Mouse (Mus musculus): ENCODE measurements at regions not wholly inside any gene's neighbourhood (a gene's known extent, or its start where the extent isn't known, plus 50 kb on each side); places are given as distances from the start of the nearest gene placed in this dataset.
A peak's percentile ranks its signal among the peaks of the same experiment; 100 is the strongest.

- no peak for DNase-seq (ENCODE audit: low spot score)
These were observed 61.9 kb downstream of the Pdcl3 start for GRCm38 (mm10) chr1:39047316-39047715.

GRCm38 (mm10) chr1:39057304-39057703, 71.9 kb downstream of the Pdcl3 start:
- DNase-seq (ENCODE audit: low spot score) = no peak

DNA sequence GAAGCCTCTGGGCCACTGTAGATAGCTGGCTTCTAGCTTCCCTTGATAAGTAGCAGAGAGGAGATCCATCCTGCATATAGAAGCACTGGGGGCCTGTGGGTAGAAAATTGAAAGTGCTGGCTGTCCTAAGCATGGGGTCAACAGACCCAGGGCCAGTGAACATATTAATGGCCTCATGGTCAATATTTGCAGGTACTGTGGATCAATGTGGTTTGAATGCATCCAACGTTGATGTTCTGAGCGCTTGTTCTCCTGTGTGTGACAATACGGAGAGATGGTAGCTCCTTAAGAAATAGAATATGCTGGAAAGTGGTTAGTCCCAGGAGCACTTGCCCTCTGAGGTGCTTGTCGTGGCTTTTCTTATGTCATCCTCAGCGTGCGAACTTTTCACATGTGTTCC, 77.1 kb downstream of the Pdcl3 start:
- DNase-seq (ENCODE audit: low spot score) = no peak

DNA sequence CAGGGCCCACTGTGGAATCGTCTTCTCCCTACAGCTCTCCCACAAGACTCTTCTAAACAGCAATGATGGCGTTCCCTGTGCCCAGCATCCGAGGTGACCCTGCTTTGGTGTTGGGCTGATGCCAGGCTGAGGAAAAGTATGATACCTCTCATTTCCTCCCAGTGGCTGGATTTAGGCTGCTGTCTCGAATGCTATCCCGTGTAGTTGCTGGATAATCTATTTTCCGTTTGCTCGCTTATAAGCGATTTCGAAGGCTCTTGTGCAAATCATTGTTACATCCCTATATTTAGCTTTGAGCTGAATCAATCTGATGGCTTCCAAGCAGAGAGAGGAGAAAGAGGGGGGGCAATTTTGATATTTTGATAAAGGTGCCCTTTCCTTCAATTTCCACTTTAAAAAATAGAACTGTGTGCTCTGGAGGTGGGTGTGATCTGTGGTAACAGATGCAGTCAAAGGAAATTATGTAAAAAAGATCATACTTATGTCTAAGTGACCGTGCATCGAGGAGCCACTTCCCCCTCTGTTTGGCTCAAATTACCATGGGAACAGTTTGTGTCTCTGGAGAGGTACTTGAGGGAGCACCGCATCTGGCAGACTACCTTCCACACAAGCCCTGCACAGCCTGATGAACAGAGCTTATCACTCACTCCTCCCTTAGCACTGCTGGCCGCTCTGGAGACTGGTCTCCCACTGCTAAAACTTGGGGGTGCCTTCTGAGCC, 78.4 kb downstream of the Pdcl3 start:
- no peak for DNase-seq (ENCODE audit: low spot score)

DNA sequence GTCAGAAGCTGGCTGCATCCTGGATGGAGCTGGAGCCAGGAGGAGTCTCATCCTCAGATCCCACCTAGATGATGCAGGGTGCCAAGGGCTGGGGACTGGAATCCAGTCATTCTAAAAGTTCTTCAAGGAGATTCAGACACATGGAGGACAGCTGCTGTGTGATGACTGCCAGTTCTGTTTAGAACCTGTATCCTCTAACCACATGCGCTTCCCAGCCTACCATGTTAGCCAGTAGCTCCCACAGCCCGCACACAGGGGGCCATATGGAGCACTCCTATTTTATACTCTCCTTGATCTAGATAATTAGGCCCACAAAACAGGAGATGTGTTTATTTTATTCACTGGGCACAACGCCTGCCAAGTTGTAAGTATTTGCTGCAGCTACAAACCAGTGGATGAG, 79.4 kb downstream of the Pdcl3 start:
- DNase-seq (ENCODE audit: low spot score) = no peak

GRCm38 (mm10) chr1:39067901-39068300, 82.5 kb downstream of the Pdcl3 start:
- DNase-seq (ENCODE audit: low spot score) = no peak

GRCm38 (mm10) chr1:39069086-39069655, 83.8 kb downstream of the Pdcl3 start:
- no peak for DNase-seq (ENCODE audit: low spot score)

DNA sequence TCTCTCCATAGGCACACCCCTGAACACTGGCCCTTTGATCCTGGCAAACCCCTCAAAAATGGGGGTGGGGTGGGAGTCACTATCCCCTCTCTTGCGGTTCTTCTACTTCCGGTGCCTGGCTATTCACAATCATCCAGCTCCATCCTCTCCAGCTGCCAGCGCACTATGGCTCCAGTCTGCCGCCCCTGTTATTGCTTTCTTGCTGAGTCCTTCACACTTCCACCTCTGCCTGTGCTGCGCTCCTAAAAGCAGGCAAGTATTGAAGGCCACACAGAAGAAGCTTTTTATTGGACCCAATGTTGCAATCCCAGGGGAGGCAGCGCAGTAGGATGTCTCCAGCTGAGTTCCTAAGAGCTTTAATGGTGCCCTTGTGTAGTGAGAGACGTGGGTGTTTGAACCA, 84.3 kb downstream of the Pdcl3 start:
- no peak for DNase-seq (ENCODE audit: low spot score)

- no peak for DNase-seq (ENCODE audit: low spot score)
These were observed 90.6 kb downstream of the Pdcl3 start for GRCm38 (mm10) chr1:39075966-39076365.

DNA sequence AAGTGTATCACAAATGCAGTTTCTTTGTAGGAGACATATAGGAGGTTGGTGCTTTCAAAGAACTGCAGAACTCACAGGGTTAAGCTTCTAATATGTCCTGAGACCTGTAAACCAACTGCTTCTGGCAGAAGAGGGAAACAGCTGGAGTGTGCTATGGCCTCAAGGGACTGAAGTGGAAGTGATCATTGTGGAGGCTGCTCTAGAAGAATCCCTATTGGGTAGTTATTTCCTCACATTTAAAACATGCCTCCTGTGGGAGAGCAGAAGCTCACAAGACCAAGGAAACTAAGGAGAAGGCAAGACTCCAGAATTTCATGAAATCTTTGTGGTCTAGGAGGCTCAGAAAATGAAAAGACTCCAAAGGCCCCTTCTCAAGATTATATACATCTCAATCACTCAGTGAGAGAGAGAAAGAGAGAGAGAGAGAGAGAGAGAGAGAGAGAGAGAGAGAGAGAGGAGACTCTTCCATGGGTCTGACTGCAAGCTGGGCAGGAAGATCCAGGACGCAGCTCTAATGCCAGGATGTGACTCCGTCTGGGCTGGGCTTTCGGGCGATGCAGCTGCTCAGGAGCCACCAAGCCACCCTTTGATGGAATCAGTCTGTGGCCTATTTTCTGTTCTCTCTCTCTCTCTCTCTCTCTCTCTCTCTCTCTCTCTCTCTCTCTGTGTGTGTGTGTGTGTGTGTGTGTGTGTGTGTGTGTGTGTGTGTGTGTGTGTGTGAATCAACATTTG, 93.3 kb downstream of the Pdcl3 start:
- no peak for DNase-seq (ENCODE audit: low spot score)

DNA sequence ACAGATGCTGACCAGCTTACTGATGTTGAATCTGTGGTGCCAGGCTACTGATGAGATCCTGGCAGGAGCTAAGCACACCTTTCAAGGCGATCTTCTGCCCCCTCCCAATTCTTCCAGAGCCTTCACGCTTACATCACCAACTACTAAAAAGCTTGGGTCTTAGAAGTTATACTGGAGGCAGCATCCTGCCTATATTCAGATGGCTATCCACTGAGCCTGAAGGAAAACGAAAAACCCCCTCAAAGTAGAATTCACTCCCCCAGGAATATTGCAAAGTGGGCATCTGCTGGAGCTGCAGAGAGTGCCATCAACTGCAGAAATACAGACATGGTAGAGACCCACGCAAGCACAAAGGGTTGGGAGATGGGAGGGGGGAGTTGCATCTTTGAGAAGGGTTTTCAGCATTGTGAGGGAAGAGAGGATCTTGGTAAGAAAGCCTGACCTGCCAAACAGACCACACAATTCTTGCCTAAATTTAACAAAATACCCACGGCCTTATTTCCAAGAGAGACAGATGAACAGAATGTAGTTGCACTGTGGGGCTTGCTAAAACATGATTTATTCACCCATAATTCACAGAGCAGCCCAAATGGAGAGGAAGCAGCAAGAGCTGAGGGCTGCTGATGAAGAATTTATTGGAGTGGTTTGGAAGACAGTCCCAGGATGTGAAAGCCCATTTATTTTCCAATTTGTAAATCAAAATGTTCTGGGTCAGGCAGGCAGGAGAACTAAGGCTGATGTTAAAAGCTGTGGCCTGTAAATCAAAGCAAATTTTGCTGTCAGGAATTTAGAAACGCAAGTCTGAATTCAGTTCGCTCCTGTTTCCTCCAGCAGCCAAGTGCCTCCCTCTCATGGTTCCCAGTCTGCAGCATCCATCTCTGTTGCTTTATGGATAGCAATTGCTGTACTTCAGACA, 98.8 kb downstream of the Pdcl3 start:
- no peak for DNase-seq (ENCODE audit: low spot score)

DNA sequence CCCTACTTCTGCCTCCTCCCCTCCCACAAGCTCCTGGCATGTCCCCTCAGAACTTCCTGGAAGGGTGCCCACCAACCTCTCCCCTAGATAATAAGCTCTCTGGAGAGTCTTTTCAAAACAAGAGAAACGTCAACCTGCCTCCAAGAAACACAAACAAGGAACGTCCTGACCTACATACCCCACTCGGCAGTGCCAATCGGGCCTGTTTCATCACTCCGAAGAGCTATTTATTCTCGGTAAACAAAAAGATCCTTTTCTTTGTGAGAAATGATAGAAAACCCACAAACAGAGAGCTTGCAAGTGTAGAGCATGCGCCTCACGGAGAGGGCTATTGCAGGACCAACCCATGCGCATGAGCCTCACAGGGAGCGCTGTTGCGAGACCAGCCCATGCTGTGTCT, 100.9 kb downstream of the Pdcl3 start:
- DNase-seq (ENCODE audit: low spot score) = peak; percentile 38

DNA sequence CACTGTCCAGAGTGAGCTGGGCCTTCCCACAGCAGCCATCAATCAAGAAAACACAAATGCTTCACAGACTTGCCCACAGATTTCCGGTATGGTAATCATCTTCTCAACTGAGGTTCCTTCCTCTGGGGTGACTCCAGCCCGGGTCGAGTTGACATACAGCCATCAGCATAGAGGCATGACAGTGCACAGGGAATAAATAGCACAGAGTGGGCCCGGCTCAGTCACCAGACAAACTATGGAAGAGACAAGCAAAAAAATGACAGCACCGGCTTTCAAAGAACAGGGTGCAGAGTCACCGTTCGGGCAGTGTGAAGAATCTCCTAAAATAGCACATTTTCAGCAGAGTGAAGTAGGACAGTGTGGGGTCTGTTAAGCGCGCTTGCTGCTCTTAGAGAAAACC, 103.7 kb upstream of the Npas2 start:
- no peak for DNase-seq (ENCODE audit: low spot score)

DNA sequence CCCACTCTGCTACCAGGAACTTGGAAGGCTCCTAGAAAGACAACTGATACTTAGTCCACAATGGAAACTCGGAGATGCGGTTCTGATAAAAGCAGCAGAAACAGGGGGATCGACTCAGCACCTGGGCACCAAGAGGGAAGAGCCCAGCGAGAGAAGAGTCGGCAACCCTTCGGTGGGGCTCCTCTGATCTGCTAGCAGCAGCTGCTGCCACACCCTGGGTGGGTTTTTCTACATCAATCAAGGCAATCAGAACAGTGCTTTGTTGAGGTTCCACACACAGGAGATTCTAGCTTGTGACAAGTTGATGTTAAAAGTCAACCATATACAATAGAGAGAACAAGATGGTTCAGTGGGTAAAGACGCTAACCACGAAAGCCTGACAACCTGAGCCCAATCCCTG, 102.4 kb upstream of the Npas2 start:
- no peak for DNase-seq (ENCODE audit: low spot score)

DNA sequence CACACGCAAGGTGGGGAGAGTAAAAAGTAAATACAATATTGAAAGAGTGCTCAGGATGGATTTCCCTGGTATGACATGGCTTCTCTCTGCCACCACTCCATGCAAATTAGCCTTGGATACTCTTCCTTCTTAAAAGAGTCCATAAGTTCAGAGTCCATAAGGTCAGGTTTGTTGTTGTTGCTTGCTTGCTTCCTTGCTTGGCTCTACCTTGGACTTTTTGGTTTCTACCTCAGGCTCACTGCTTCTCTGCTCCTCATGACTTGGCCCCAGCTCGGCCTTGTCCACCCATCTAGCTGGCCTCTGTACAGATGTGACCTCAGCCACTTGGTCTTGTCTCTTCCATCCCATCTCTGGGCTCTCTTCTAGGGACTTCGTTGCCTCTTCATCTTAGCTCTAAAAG, 101.9 kb upstream of the Npas2 start:
- no peak for DNase-seq (ENCODE audit: low spot score)

DNA sequence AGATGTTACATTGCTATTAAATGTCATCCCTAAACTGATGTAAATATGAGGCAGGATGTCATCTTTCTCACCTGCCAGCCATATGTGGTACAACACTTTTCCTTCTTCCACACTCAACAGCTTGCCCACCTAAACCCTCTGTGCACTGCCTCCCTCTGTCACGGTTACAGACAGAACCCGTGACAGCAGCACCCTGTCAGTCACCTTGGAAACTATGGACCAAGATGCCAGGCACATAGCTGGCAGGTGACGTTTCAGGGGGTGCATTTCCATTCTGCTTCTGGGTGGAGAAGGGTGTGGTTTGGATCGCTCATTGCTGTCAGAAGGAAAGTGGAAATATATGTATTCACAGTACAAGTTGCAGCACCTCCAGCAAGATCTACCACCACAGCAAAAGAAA, 100.2 kb upstream of the Npas2 start:
- no peak for DNase-seq (ENCODE audit: low spot score)

- DNase-seq (ENCODE audit: low spot score) = no peak
These were observed 99.5 kb upstream of the Npas2 start for GRCm38 (mm10) chr1:39094001-39094400.

DNA sequence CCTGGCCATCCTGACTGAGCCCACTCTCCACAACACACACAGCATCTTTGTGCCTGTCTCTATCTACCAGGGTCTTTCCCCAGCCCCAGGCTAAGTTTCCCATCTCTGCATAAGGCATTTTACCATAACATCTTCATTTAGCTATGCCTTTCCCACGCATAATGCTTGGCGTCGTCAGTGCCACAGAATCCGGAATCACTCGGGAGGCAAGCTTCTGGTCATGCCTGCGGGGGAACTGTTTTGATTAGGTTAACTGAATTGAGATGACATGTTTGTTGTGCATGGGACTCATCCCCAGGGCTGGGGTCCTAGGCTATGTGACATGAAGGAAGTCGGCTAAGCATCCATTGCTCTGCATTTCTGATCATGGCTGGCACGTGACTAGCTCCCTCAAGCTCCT, 97.6 kb upstream of the Npas2 start:
- DNase-seq (ENCODE audit: low spot score) = no peak

DNA sequence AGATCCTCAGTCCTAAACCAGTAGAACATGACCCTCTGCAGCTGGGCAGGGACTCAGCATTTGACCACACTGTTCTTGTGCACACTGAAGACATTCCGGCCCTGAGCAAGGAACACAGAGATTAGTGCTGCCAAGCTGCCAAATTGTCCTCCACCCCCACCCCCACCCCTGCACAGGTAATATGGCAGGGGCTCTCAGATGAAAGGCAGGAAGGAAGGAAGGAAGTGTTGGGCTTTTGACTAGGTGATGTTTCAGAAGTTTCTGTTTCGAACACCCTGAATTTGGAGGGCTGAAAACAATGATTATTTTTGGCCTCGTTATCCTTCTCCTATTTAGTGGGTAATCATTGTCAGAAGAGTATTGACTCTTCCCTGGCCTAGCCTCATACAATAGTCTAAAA, 96.8 kb upstream of the Npas2 start:
- DNase-seq (ENCODE audit: low spot score) = no peak

- no peak for DNase-seq (ENCODE audit: low spot score)
These were observed 96.0 kb upstream of the Npas2 start for GRCm38 (mm10) chr1:39097499-39097898.

DNA sequence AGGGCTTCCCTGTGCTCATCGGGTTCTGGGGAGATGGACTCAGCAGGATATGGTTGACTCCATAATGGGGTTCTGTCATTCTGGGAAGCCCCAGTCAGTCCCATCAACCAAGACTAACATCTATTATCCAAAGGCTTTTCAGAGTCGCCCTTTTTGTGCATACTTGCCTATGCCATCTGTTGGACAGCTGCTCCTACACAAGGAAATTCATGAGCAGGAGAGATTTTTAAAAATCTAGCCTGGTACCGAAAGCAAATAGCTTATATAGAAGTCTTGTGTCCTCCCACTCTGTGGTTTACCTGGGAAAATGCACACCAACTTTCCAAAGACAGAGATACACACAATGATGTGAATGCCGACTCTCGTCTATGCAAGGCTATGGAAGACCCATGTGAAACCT, 95.4 kb upstream of the Npas2 start:
- DNase-seq (ENCODE audit: low spot score) = no peak

- no peak for DNase-seq (ENCODE audit: low spot score)
These were observed 94.3 kb upstream of the Npas2 start for GRCm38 (mm10) chr1:39099246-39099645.

All from ovary, postnatal 14 days (tissue).